Mouse (Mus musculus) common myeloid progenitor, adult 5-6 weeks (primary cell): Measurements from ENCODE around the gene Gng13. TPM values are rescaled to one million over a fixed set of nuclear protein-coding genes. Genes with fewer than 3 reads are reported as not detected.
"Not testable (repeated sequence)": the region's sequence is repeated elsewhere in the genome, so short reads cannot be mapped to it uniquely, and the experiment has no call there.

Source experiments
- ATAC-seq: replicated peaks from 2 replicates; pipeline ENCODE4 v1.8.0; 2016; ENCODE audit warnings: low read depth, mild to moderate bottlenecking, moderate TSS enrichment, inconsistent platforms; ENCODE audit not compliant: poor library complexity, severe bottlenecking
- total RNA-seq: library from RNA; stranded (forward); fragments of 200-1000, 187-1606 nt; gene quantifications from 2 replicates; pipeline ENCODE4 v1.2.3, GENCODE M21; 2017

Gene Gng13
- total RNA-seq, 1 experiment from 2014 or later = not detected

GRCm38 (mm10) chr17:25727265-25728008 is 10.5 kb downstream of the Gng13 start, which contains the start of the genes Chtf18 and Rpusd1:
Gene Chtf18, minus strand, starts transcription at chr17:25727419.
Gene Rpusd1, plus strand, starts transcription at chr17:25727670.
- peak; percentile 93 for ATAC-seq

DNA sequence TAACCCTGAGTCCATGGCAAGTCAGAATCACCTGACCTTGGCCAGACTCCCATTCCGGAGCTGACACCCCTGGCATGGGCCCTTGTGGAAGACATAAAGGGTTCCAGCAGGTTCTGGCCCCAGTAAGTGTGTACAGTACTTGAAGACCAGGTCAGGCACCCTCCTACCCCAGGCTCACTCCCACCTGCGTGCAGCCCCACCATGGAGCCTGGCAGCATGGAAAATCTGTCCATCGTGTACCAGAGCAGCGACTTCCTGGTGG is 11.0 kb downstream of the Gng13 start:
- no peak for ATAC-seq

- peak; percentile 52 for ATAC-seq
Observed at GRCm38 (mm10) chr17:25732082-25732481, 15.1 kb downstream of the Gng13 start.

DNA sequence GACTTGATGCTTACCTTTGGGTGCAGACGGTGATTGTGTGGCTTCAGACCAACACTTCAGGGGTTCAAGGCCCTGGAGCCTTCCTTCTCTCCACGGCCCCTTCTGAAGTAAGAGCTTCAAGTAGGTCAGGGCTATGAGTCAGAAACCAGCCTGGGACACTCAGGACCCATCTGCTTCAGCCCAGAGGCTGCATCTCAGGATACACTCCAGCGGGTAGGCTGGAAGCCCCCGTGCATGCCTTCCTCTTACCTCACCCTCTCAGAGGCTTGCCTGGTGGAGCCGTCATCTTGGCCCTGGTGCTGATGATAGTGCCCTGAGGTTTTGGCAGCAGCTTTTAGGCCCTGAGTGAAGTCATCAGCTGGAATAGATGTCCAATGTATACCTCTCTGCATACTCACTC is 18.3 kb downstream of the Gng13 start:
- ATAC-seq = no peak

DNA sequence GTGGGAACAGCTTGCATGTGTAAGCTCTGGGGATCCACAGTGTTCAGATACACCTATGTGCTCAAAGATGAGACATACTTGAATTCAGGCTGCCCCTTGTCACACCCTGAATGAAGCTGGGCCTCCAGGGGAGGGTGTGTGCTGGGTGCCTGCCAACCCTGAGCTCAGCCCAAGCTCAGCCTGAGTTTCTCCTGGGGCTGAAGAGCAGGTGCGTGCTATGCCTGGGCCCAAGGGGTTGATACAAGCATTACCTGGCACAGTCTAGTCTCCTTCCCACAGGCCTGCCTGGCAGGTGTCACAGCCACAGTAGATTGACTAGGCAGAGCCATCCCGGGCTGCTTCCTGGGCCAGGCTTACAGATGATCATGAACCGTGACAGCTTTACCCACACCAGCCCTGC is 18.8 kb downstream of the Gng13 start, which contains the start of gene Mslnl:
Gene Mslnl (plus strand): TSS at position 298 of the 400 bp plus-strand sequence.
- ATAC-seq = no peak

- no peak for ATAC-seq
Observed at GRCm38 (mm10) chr17:25738861-25739260, 21.9 kb downstream of the Gng13 start.

GRCm38 (mm10) chr17:25741471-25741870 is 24.5 kb downstream of the Gng13 start:
- ATAC-seq = not testable (repeated sequence)

DNA sequence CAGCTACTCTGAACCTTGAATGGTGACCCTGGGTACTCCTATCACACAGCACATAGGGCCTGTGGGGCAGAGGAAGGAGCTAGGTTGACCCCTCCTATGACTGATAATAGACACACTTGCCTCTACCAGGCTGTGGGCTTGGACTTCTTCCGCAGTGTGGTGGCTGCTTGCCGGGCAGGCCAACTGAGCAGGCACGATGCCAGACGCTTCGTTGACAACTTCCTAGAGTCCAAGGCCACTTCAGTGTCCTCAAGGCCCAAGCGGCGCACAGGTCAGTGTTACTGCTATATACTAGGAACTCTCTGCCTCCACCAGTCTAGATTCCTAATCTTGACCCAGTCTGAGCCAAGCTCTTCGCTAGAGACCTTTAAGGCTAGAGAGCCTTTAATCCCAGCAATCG is 26.9 kb downstream of the Gng13 start:
- ATAC-seq = no peak

DNA sequence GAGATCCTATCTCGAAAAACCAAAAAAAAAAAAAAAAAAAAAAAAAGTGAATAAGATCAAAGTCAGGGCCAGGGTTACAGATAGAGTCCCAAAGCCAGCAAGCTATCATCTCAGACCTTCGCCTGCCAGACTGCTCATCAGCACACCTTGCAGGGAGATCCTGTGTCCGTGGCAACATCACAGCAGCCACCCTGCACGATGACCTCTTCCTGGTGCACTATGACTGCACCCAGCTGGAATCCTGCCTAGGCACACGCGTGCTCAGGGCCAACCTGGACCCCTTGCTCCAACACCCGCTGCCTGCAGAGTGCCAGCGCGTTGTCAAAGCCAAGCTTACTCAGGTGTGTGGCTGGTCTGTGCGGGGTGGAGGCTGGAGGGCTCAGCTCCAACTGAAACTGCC is 27.3 kb downstream of the Gng13 start:
- ATAC-seq = no peak

DNA sequence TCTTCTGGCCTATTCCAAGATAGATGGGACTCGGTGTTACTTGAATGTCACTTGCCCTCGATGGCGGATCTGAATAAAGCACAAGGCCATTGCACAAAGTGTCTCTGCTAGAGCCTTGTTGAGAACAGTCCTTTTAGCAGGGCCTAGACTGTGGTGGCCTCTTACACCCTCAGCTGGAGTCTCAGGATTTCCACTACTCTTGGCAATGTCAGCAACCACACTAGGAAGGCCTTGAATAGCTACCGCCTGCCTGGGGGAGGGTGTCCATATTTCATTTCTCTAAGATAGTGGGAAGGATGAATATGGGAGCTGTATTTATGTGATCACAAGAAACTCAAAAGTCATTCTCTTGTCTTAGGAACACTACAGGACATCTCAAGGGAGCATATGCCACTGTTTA is 31.3 kb downstream of the Gng13 start:
- no peak for ATAC-seq

DNA sequence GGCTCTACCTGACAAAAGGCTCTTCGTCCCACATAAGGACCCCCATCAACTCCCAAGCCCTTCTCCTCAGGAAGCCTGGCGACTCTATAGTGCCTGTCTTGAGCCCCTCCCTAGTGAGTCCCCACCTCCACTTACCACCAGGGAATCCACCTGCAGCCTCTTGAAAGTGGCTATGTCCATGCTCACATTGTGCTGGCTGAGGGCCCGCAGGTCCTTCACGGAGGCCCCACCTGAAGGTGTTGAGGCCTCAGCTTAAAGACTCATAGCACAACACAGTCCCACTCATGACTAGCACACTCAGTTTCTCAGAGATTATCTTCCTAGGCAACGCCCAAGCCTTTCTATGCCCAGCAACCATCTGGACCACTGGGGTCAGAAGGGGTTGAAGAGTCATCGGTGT is 32.3 kb downstream of the Gng13 start:
- ATAC-seq = no peak

DNA sequence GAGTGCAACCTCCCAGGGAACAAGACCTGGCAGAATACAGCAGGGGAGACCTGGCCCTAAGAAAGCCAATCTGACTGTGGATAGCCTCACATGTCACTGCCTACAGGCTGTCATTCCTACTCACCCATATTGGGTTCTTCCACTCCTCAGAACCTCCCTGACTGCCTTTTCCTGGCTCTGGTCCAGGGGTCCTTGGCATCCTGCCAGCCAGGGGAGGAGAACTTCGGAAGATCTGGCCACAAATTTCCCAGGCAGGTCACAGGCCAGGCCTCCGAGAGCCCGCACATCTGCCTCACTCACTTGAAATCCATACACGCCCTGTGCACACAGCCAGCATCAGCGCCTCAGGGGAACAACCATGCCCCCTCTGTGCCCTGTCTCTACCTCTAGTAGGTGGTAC is 34.5 kb downstream of the Gng13 start:
- no peak for ATAC-seq

DNA sequence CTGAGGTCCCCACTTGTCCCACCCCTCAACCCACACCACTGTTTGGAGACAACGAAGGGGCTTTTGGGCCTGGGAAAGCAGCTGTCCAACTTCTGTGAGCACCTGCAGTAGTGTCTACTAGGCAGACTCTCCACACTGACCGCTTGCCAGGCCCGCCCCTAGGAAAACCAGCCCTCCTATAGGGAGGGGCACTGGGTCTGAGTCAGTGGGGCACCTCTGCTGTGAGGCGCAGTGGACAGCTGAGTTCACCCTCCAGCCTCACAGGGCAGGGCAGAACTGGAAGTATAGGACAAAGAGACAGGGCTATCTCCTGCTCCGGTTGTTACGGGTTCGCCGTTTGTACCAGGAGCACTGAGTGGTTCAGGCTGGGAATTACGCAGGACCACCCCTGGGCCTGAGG is 37.3 kb downstream of the Gng13 start, which contains the start of gene Msln:
Gene Msln (minus strand): TSS at position 138 of the 400 bp plus-strand sequence.
- ATAC-seq = no peak

GRCm38 (mm10) chr17:25755086-25755485 is 38.1 kb downstream of the Gng13 start:
- ATAC-seq = no peak

DNA sequence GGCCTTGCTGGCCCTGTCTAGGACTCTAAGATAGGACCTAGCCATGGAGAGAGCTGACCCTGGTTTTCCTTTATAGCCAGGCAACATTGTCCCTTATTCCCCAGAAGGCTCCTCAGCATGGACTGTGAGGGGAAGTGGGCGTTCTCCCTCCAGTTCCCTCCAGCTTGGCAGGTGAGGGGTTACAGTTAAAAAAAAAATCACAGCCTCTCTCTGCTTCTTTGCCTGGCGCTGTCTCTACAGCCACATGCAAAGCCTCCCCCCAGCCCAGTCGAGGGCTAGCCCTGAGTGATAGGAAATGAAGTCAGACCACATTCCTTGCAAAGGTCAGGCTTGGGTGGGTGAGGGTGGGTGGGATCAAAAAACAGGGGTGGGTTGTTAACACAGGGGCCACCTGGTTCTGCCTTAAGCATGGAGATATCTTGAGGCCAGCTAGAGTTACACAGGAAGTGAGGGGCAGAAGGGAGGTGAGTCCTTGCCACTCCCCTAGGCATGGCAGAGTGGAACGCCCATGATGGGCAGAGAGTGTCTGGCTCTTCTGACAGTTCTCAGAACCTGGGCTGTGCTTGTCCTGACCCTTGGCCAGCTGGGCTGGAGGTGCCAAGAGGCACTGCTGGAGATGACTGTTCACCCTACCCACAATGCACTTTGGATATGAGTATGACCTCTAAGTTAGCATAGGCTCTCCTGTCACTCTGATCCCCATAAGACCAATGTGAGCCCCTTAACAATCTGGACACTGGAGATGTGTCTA is 38.8 kb downstream of the Gng13 start:
- ATAC-seq = no peak

GRCm38 (mm10) chr17:25756378-25757242 is 39.6 kb downstream of the Gng13 start:
- no peak for ATAC-seq

GRCm38 (mm10) chr17:25757691-25758090 is 40.7 kb downstream of the Gng13 start:
- ATAC-seq = no peak

GRCm38 (mm10) chr17:25760148-25760547 is 43.2 kb downstream of the Gng13 start:
- ATAC-seq = no peak

GRCm38 (mm10) chr17:25761561-25761970 is 44.6 kb downstream of the Gng13 start:
- ATAC-seq = no peak

GRCm38 (mm10) chr17:25762591-25762990 is 45.6 kb downstream of the Gng13 start:
- ATAC-seq = no peak

DNA sequence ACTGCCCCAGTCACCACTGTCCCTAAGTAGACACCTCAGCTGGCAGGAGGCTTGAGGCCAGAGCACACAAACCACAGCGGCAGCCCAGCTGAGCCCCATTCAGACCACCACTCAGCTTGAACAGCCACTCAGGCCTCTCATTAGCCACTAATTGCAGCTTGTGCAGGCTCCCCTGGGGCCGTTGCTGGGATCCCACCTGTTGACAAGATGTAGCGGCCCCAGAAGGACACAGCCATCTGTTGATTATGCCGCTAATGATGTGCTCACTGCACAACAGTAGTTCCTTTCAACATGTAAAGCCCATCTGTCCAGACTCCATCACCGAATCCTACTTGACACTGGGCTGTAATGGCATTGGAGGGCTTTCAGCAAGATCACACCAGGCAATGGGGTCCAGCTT is 48.9 kb downstream of the Gng13 start:
- ATAC-seq = no peak
